In the genomic region with DNA sequence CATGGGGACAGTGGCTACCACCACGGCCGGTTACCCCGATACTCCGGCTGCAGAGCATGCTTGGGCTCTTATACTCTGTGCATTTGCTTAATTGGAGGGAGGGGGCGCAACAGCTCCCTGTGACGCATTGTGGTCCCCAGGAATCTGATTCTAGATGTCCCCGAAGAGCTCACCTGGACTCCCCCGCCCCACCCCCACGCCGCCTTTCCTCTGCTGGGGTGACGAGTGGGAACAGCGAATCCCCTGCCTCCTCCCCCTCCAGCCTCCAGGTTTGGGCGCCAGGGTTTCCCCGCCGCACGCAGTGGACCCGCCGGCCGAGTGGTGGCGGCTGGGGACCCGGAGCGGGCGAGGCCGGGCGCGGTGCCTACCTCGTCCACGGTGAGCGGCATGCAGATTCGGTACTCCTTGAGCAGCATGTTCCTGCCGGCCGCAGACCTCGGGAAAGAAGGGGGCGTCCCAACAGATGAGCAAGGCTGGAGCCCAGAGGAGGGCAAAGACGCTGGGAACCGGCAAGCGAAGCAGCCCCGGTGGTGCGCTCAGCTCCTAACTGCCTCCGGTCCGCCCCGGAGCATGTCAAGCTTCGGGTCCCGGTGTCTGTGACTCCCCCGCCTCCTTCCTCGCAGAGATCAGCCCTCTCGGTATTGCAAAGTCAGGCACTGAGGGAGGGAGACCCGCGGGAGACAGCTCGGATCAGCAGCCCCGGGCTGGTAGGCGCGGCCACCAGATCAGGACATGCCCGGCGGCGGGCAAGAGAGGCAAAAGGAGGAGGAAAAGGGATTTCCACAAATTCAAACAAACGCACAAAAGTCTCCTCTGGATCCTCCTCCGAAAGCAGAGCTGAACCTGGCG, we compare ENCODE assay signal across 8 mouse cellular contexts. TPM values are rescaled to one million over a fixed set of nuclear protein-coding genes. Genes with fewer than 3 reads are reported as not detected.
DNase-seq lines count a peak whose midpoint lies in the region; ATAC-seq and TF ChIP-seq lines count a peak whose summit lies in the region.

No protein-coding gene starts in this region.

- peak overlapping the region; percentile 92 for H3K9ac ChIP-seq in forebrain, embryonic 11.5 days (ENCODE audit: low read length)
- H3K9ac ChIP-seq in heart, embryonic 15.5 days: peak overlapping the region; percentile 93
- peak overlapping the region; percentile 80 for H3K9ac ChIP-seq in liver, embryonic 14.5 days (replicated peaks)
- peak overlapping the region; percentile 80 for H3K9ac ChIP-seq in neural tube, embryonic 11.5 days (ENCODE audit: low read length)
- peak overlapping the region; percentile 78 for H3K9ac ChIP-seq in stomach, postnatal 0 days (ENCODE audit: low read length)

- H3K36me3 ChIP-seq in forebrain, embryonic 11.5 days (ENCODE audit: control insufficient read depth, insufficient read depth, low read length): no peaks in the 10 kb centered on the region
- no peaks in the 10 kb centered on the region for H3K36me3 ChIP-seq in heart, embryonic 15.5 days
- no peaks in the 10 kb centered on the region for H3K36me3 ChIP-seq in liver, embryonic 14.5 days (replicated peaks; ENCODE audit: control insufficient read depth, insufficient read depth, low read depth)
- H3K36me3 ChIP-seq in neural tube, embryonic 11.5 days (ENCODE audit: control insufficient read depth, insufficient read depth, low read length): no peaks in the 10 kb centered on the region
- no peaks in the 10 kb centered on the region for H3K36me3 ChIP-seq in stomach, postnatal 0 days (ENCODE audit: control insufficient read depth, insufficient read depth, low read length)

- H3K9me3 ChIP-seq in forebrain, embryonic 11.5 days (ENCODE audit: control insufficient read depth, low read length): no peaks in the 10 kb centered on the region
- H3K9me3 ChIP-seq in heart, embryonic 15.5 days (replicated peaks): no peaks in the 10 kb centered on the region
- H3K9me3 ChIP-seq in liver, embryonic 14.5 days (ENCODE audit: control insufficient read depth, low read length): no peaks in the 10 kb centered on the region
- no peaks in the 10 kb centered on the region for H3K9me3 ChIP-seq in neural tube, embryonic 11.5 days (ENCODE audit: control insufficient read depth, low read length)
- H3K9me3 ChIP-seq in stomach, postnatal 0 days (ENCODE audit: control insufficient read depth, low read length): no peaks in the 10 kb centered on the region

- peak overlapping the region; percentile 74 for H3K4me2 ChIP-seq in forebrain, embryonic 11.5 days (ENCODE audit: low read depth, low read length, severe bottlenecking)
- H3K4me2 ChIP-seq in heart, embryonic 15.5 days: peak overlapping the region; percentile 97
- H3K4me2 ChIP-seq in liver, embryonic 14.5 days (ENCODE audit: low read depth): peak overlapping the region; percentile 69
- H3K4me2 ChIP-seq in neural tube, embryonic 11.5 days (ENCODE audit: low read depth): peak overlapping the region; percentile 93
- peak overlapping the region; percentile 99 for H3K4me2 ChIP-seq in stomach, postnatal 0 days (replicated peaks; ENCODE audit: low read depth)

- H3K27me3 ChIP-seq in forebrain, embryonic 11.5 days (ENCODE audit: control insufficient read depth, insufficient read depth, low read length): no peaks in the 10 kb centered on the region
- H3K27me3 ChIP-seq in heart, embryonic 15.5 days: no peaks in the 10 kb centered on the region
- no peaks in the 10 kb centered on the region for H3K27me3 ChIP-seq in liver, embryonic 14.5 days (ENCODE audit: control insufficient read depth, insufficient read depth, low read length)
- no peaks in the 10 kb centered on the region for H3K27me3 ChIP-seq in neural tube, embryonic 11.5 days (ENCODE audit: control insufficient read depth, insufficient read depth, low read length)
- no peaks in the 10 kb centered on the region for H3K27me3 ChIP-seq in stomach, postnatal 0 days (ENCODE audit: control insufficient read depth, insufficient read depth, low read length)

- under 1% methylated on average over 59 of the region's 59 CpGs for WGBS in forebrain, embryonic 11.5 days
- under 1% methylated on average over 59 of the region's 59 CpGs for WGBS in heart, embryonic 15.5 days
- under 1% methylated on average over 59 of the region's 59 CpGs for WGBS in liver, embryonic 14.5 days (ENCODE audit: insufficient replicate concordance)
- 0% methylated on average over 59 of the region's 59 CpGs for WGBS in neural tube, embryonic 11.5 days
- under 1% methylated on average over 59 of the region's 59 CpGs for WGBS in stomach, postnatal 0 days

- DNase-seq in B cell, adult 2 months: peak; percentile 62 to 65
- DNase-seq in brain, adult 2 months (ENCODE audit: low read depth, low spot score): peak; percentile 61
- peak; percentile 85 for DNase-seq in forebrain, embryonic 11.5 days (ENCODE audit: low spot score)
- DNase-seq in kidney, postnatal 25 days: peak; percentile 66 to 81
- peak in 1 of 3 experiments; percentile 52 for DNase-seq in liver, embryonic 14.5 days (ENCODE audit: low read depth in 3 of 3, low spot score in 3 of 3)
- peak; percentile 70 for DNase-seq in neural tube, embryonic 11.5 days (ENCODE audit: low spot score)
- peak; percentile 75 for DNase-seq in stomach, postnatal 0 days (ENCODE audit: low spot score)

- H3K27ac ChIP-seq in forebrain, embryonic 11.5 days (ENCODE audit: low read depth, low read length): peak overlapping the region; percentile 89
- H3K27ac ChIP-seq in heart, embryonic 15.5 days: peak overlapping the region; percentile 92
- peak overlapping the region; percentile 95 for H3K27ac ChIP-seq in liver, embryonic 14.5 days
- peak overlapping the region; percentile 77 for H3K27ac ChIP-seq in neural tube, embryonic 11.5 days (ENCODE audit: low read depth, low read length)
- H3K27ac ChIP-seq in stomach, postnatal 0 days (replicated peaks): peak overlapping the region; percentile 82

- H3K4me1 ChIP-seq in forebrain, embryonic 11.5 days (replicated peaks; ENCODE audit: control insufficient read depth, insufficient read depth, low read length): peaks cover 2% of the 10 kb centered on the region; the same call in 1 of the 2 replicates
- H3K4me1 ChIP-seq in heart, embryonic 15.5 days (replicated peaks): peaks cover 19% of the 10 kb centered on the region
- H3K4me1 ChIP-seq in liver, embryonic 14.5 days (replicated peaks; ENCODE audit: control insufficient read depth in 2 of 2, insufficient read depth in 2 of 2, low read length in 1 of 2): peaks cover 26 to 33% of the 10 kb centered on the region in 2 experiments
- H3K4me1 ChIP-seq in neural tube, embryonic 11.5 days (ENCODE audit: control insufficient read depth, insufficient read depth, low read length): peaks cover 6% of the 10 kb centered on the region; the same call in 1 of the 2 replicates
- H3K4me1 ChIP-seq in stomach, postnatal 0 days (replicated peaks; ENCODE audit: control insufficient read depth, insufficient read depth): no peaks in the 10 kb centered on the region

- peak; percentile 49 for ATAC-seq in forebrain, embryonic 11.5 days (replicated peaks; ENCODE audit: low FRiP score)
- peak; percentile 47 for ATAC-seq in heart, embryonic 15.5 days (replicated peaks; ENCODE audit: insufficient number of reproducible peaks, insufficient read depth, low FRiP score, low read depth)
- peak; percentile 62 for ATAC-seq in liver, embryonic 14.5 days (ENCODE audit: insufficient read depth)
- peak; percentile 51 for ATAC-seq in neural tube, embryonic 11.5 days (ENCODE audit: insufficient read depth, low FRiP score, low TSS enrichment)
- peak; percentile 53 for ATAC-seq in stomach, postnatal 0 days (ENCODE audit: low FRiP score, low TSS enrichment)

- H3K4me3 ChIP-seq in forebrain, embryonic 11.5 days (ENCODE audit: low read depth, low read length): peak overlapping the region; percentile 86
- peak overlapping the region; percentile 68 for H3K4me3 ChIP-seq in heart, embryonic 15.5 days
- peak overlapping the region; percentile 65 to 73 for H3K4me3 ChIP-seq in liver, embryonic 14.5 days (ENCODE audit: insufficient read depth in 1 of 2, low read depth in 2 of 2, low read length in 2 of 2)
- peak overlapping the region; percentile 87 for H3K4me3 ChIP-seq in neural tube, embryonic 11.5 days (ENCODE audit: low read depth, low read length)
- H3K4me3 ChIP-seq in stomach, postnatal 0 days (ENCODE audit: low read depth, low read length): peak overlapping the region; percentile 77

- TF ChIP-seq CTCF in liver, embryonic 14.5 days (IDR thresholded peaks at IDR 0.05; ENCODE audit: low read depth): no peak
- no peak; the same call in 1 of the 2 replicates for TF ChIP-seq CTCF in stomach, postnatal 0 days (IDR thresholded peaks at IDR 0.05; ENCODE audit: low read depth)

- TF ChIP-seq EP300 in liver, embryonic 14.5 days (IDR thresholded peaks at IDR 0.05; ENCODE audit: low read depth): no peak
- no peak for TF ChIP-seq EP300 in stomach, postnatal 0 days (optimal IDR thresholded peaks at IDR 0.05)

RNA-seq across cellular contexts. Expression of a gene that starts 0.8 kb away (rescaled TPM):
- 34.2 and 35.7 TPM in 2 replicates for polyA plus RNA-seq in forebrain, embryonic 11.5 days (2014; fragmentation: Nextera tagmentation; extraction: Ambion mirVana)
- polyA plus RNA-seq in heart, embryonic 15.5 days (2015; fragmentation: Nextera tagmentation; extraction: Ambion mirVana): 15.2 and 18.0 TPM in 2 replicates
- 2.7 and 3.0 TPM in 2 replicates for polyA plus RNA-seq in liver, embryonic 14.5 days (2012; rRNA removed)
- polyA plus RNA-seq in liver, embryonic 14.5 days (2014; fragmentation: Nextera tagmentation; extraction: Ambion mirVana): 5.8 and 6.7 TPM in 2 replicates
- polyA plus RNA-seq in neural tube, embryonic 11.5 days (2014; fragmentation: Nextera tagmentation; extraction: Ambion mirVana): 35.0 and 38.1 TPM in 2 replicates
- polyA plus RNA-seq in stomach, postnatal 0 days (2015; fragmentation: Nextera tagmentation; extraction: Ambion mirVana): 5.0 and 5.1 TPM in 2 replicates

RNA-seq across cellular contexts. Expression of a gene that starts 9.5 kb away (rescaled TPM):
- polyA plus RNA-seq in forebrain, embryonic 11.5 days (2014; fragmentation: Nextera tagmentation; extraction: Ambion mirVana): 213 and 218 TPM in 2 replicates
- polyA plus RNA-seq in heart, embryonic 15.5 days (2015; fragmentation: Nextera tagmentation; extraction: Ambion mirVana): 132 and 134 TPM in 2 replicates
- 22.3 and 45.6 TPM in 2 replicates for polyA plus RNA-seq in liver, embryonic 14.5 days (2012; rRNA removed)
- 103 and 105 TPM in 2 replicates for polyA plus RNA-seq in liver, embryonic 14.5 days (2014; fragmentation: Nextera tagmentation; extraction: Ambion mirVana)
- polyA plus RNA-seq in neural tube, embryonic 11.5 days (2014; fragmentation: Nextera tagmentation; extraction: Ambion mirVana): 228 and 232 TPM in 2 replicates
- 137 TPM in 2 replicates for polyA plus RNA-seq in stomach, postnatal 0 days (2015; fragmentation: Nextera tagmentation; extraction: Ambion mirVana)
